Mouse (Mus musculus) MN1 (cell line): ENCODE data around the gene Ube2u.
A peak's percentile ranks its signal among the peaks of the same experiment; 100 is the strongest.
"Not testable (repeated sequence)": the region's sequence is repeated elsewhere in the genome, so short reads cannot be mapped to it uniquely, and the experiment has no call there.

ENCODE experiments used
- DNase-seq: peaks from one replicate; pipeline ENCODE4 v3.0.0-alpha.2; 2016; ENCODE audit warnings: low spot score

The Ube2u gene

DNA sequence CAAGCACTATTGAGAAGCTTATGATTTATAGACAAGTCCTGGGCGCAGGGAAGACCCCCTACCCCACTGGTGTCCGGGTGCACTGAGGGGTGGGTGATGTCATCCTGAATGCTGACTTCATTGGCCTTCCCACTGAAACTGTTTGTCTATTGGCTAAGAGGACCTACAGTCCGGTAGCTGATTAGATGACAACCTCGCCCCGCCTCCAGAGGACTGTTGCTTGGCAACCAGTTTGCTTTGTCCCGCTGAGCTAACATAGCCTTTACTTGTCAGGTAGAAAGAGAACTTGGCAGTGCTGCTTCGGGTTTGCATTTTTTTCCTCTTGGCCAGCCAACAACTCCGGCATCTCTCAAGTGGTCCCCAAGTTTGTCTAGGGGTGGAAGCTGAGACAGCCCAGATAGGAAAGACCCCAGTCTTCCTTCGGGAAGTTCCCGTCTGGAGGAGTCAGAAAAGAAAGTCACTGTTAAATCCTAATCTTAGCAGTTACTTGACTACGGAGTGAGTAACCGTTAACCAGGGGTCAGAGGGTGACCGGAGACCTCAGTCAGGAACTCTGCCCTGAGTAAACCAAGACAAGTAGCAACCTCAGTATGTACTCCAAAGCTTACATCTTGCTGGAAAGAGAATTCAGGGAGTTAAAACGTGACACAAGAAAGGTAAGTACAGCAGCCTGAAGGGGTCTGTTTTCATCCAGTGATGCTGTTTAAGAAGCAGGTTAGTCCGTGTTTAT lies at the start of gene Ube2u:
Ube2u (plus strand) TSS at position 258 of the 730 bp plus-strand sequence.
- DNase-seq, result no peak

DNA sequence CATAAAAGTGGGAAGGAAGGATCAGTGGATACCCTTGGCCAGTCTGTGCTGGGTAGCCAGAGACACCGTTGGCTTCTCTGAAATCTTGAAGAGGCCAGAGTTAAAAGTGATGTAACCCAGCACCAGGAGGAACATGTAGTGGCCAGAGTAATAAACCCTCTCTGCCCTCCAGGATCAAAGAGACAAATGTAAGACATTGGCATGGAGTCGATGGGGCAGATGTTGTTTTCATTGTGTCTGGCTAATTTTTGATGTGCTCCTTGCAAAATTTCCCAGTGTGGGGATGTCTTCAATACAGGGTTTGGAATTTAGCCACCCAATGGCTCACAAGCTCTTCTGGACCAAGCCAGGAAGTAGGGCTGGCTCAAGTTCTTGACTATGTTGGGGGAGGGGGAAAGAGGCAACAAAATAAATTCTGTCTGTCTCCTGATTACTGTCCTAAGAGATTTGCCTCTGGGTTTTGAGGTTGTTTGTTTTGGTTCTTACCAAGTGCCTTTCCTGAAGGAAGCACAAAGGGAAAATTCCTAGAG lies 49.2 kb upstream of the Ube2u start:
- DNase-seq, result no peak

DNA sequence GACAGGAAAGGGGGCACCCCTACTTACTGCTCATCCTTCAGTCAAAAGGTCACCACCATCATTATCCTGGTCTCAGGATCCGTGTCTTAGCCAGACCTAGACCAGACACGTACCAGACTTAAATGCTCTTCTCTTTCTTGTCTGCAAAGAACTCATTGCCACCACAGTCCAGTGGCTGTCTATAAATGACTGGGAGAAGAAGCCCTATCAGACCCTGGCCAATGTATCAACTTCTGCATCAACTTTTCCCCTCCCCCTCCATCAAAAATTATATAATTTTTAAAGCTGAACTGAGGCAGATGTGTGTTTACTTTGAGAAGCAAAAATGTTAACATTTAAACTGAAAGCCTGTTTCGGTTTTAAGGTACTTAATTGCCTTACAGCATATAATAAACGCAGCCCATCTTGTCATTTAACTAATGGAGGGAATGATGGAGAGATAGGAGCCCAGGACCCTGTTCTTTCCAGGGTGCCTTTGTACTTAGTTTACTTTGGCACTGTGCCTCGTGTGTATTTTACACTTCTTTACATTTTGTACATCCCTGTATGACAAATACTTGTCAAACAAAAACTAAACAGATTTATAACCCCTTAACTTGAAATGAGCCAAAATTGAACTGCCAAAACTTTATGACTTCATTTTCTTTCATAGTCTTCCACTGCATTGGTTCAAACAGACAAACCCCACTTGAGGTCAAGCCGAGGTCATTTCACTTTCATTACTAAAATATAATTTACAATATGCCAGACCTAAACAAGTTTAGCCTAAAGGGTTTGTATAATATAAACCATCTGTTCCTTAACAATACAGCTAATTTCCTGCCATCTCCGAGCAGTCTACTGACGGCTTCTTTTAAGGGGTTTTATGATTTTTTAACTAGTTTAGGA lies 43.1 kb upstream of the Ube2u start:
- DNase-seq, result no peak

DNA sequence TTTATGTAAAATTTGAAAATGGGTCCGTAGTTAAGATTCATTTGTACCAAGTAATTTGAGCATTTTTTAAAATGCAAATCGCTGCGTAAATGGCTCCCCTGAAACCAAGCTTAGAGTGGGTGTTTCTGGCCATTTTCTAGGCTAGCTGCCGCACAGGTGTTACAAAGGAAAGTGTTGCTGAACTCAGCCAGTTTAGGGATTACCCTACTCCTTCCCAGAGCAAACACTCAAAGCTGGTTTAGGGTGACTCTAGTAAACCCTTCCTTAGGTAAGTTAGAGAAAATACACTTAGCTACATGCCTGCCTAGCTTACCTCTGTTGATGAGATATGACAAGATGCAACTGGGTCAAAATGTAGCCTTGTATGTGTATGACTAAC lies 42.5 kb upstream of the Ube2u start:
- DNase-seq, result no peak

DNA sequence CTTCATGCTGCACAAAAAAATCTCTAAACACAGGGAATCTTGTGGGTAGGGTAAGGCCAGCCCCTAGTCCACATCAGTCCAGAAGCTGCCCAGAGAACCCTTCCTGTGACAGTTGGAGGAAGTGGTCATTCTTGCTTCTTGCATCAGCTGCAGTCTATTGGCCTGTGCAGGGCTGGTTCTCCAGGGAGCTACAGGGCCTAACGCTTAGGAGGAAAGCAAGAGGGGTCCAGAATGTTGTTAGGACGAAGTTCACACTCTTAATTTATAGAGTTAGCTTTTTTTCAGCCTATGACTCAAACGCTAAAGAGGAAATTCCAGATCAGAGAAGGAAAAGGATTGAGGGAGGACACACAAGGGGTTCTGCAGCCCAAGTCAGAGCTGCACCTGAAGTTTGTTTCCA lies 31.8 kb upstream of the Ube2u start:
- DNase-seq, result no peak

DNA sequence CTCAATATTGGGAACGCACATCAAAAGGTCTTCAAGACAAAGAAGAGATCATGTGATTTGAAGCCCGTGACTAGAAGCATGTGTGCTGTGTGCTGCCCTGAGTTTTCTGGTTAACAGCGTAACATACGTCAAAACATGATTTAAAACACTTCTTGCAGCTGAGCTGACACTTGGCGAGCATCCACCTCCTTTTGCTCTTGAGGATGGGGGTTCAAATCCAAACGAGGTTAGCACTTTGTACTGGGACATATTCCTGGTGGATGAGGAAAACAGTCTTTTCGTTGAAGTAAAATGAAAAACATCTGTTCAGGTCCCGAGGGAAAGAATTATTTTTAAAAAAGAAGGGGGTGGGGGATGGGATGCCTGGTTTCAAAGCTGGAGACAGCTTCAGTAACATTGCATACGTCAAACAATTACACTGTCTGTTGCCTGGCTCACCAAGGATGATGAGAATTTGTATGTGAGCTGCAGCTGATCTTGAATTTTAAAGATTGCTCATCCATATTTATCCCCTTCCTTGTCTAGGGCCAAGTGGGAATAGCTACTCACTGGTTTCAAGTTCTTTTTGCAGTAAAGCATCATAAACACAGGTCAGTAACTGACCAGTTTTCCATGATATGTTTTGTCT lies 16.0 kb upstream of the Ube2u start:
- DNase-seq, result no peak

DNA sequence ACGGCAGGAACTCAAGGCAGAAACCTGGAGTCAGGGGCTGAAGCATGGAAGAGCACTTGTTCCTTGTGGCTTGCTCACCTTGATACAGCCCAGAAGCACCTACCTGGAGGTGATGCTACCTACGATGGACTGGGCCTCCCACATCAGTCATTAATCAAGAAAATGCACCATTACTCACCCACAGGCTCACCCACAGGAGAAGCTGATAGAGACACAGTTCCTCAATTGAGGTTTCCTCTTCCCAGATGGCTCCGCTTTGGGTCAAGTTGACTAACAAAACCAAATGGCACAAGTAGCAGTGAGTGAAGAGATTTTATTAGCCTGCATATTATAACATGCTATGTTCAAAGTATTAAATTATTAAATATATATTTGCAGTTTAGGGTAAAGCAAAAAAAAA lies 9.8 kb downstream of the Ube2u start:
- DNase-seq, result no peak

DNA sequence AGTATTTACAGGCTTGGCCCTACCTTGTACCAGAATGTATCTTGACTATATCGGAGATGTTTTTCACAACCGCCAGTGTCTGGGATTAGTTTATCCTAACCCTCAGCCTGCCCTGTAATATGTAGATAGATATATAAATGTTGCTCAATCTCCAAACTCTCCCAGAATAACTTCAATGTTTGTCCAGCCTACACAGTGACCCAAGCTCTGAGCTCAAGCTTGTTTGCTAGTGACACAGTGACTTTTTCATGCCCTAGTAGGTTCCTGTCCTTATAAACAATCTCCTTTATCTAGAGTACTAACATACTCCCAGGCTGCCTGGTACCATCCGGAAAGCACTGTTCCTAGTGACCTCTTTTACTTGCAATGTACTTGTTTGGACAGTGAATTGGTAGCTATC lies 16.5 kb downstream of the Ube2u start:
- no peak for DNase-seq

DNA sequence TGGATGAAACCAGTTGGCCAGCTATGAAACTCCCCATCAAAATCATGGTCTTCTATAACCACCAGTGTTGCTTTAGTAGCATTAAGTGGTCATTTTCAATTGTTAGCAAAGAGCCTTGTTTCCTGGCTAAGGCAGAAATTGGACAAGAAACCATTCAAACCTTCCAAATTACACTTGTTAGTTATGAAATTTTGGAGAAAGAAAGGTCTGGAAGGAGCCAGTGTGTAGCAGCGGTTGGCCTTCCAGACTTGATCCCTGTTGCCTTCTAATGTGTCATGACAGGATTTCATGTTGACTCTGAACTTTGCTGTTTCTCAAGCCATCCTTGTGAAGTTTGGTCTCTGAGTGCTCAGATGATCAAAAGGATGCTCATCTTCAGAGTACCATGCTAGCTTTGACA lies 17.9 kb downstream of the Ube2u start:
- no peak for DNase-seq

DNA sequence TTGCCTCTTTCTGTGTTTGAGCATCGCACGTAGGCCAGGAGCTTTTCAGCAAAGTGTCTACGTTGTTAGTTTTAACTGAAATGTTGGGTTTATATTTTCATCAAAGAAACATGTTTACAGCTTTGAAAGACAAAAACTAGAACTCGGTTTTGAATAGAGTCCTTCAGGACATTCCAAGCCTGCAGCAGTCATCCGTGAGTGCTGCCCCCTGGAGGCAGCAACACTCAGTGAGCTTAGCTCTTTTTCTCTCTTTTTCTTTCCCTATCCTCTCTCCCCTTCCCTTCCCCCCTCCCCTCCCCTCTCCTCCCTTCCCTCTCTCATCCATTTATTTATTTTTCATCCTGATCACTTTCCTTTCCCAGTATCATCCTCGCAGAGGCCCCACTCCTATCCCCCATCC lies 19.5 kb downstream of the Ube2u start:
- DNase-seq, result no peak

DNA sequence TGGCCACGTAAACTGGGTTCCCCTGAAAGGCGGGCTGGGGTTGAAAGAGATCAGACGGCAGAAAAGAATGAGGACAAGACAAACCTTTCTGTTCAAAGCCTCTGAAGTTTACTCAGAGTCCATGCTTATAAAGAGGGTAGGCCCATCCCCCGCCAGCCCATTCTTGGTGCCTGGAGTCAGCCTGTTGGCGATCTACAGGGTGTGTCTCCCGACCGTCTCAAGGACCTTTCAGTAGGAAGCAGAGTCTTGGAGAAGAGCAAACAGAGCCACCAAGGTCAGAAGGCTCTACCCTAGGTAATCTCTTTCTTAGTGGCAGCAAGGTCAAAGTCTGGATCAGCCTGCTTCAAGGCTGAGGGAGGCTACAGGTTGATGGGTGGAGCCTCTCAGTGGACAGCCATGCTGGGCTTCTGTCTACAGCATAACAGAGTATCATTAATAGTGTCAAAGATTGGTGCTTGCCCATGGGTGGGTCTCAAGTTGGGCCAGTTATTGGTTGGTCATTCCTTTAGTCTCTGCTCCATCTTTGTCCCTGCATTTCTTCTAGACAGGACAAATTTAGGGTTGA lies 20.5 kb downstream of the Ube2u start:
- DNase-seq, result not testable (repeated sequence)

DNA sequence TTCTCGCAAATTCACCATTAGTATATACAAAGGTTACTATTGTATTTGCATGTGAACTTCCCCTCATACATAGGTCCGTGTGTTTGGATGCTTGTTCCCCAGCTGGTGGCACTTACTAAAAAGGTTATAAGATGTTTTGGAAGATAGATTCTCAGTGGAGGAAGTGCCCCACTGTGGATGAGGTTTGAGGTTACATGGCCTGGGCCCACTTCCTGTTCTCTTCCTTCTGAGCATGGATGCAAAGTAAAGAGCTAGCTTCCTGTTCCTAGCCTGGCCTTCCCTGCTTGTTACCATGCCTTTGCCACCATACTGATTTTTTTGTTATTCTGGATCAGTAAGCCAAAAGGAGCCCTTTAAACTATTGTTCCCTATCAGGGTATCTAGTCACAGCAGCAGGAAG lies 24.7 kb downstream of the Ube2u start:
- no peak for DNase-seq

DNA sequence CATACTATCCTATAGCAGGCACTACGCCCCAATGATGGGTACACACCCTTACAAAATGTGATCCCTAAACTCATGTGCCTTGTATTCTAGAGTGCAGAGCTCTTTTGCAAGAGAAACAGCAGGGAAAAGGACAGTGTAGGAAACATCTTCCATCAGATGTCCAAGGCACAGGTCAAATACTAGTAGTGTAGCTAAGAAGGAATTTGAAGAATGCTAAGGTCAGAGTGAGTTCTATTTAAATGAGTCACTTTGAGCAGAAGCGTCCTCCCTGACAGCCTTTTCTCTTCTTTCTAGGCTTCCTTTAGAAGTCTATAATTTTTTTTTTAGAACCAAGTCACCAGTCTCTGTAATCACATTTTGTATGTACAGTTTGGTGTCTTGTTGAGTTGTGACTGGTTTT lies 39.0 kb downstream of the Ube2u start:
- no peak for DNase-seq

DNA sequence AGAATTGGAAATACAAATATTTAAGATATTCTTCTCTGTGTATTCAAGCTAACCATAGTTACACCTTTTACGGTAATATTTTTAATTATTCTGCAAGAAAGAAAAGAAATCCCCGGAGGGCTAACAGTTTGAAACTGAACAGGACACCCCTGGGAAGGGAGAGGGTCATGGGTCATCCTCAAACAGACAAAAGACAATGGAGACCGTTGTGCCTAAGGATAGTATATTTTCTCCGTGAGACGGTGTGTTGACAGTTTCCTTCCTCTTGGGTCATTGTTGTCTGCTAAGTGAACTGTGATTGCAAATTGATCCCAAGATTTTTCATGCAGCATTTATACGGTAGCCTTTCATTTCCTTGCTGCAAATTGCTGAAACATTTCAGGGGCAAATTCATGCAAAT lies 43.9 kb downstream of the Ube2u start:
- no peak for DNase-seq

DNA sequence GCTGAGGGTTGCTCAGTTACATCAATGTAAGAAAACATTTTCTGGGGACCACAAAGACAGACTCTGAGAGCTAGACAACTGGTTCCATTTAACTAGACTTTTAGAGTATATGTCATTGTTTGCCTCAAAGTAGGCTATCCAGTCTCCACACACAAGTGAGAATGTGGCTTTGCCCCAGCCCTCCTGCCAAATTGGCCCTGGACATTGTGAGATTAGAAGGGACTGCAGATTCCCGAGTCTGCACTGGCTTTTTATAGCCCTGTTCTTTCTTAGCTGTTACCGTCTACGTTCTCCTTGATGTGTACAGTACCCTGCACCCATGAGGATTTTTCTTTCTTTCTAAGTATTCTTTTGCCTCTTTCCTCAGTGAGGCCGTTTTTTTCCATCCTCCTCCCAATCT lies 46.1 kb downstream of the Ube2u start:
- DNase-seq, result no peak

DNA sequence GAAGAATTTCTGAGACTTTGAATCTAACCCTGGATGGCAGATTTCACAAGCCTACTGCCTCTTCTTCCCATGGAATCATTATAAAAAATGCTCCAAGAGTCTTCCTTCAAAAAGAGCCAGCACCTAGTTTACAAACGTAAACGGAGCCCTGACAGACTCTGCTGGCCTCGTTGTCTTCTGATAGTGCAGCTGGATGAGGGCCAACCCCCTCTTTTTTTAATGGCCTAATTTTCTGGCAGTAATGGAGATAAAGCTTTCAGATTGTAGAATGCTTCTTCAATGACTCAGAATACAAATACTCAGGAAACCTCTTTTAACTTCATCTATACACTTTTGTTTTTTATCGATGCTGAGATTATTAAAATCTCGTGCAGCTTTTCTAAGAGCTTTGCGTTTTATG lies 47.6 kb downstream of the Ube2u start:
- DNase-seq, result no peak

DNA sequence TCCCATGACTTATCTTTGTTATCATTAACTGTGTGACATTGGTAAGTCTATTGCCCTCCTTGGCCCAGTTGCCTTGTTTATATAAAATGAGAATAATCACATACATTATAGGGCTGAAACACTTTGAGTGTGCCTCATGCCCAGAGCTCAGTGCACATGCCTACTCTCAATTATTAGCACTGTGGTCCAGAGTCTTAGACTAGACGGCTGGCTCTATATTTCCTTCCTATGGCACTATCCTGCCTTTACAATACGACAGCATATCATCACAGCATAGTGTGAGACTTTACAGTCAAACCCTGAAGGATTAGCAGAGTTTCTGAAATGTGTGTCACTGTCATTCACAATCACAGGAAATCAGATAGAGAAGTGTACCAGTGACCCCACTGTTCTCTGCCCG lies 48.4 kb downstream of the Ube2u start:
- DNase-seq, result no peak

DNA sequence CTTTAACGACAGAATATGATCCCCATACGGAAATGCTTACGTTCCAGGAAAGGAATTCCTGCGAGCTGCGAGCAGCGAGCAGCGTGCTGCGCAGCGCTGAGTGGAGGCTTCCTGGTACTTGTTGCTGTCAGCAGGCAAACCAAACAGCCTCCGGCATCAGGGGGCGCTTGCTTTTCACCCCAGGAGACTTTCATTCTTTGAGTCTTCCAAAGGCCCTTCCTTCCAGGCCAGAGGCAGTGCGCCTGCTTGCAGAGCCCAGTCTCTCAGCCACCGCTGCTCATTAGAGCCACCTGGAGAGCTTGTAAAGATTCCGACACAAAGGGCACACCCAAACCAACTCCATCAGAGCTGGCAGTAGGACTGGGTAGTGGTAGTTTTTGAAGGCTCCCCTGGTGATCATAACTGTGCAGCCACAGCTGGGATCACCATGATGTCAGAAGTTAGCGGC lies 48.9 kb downstream of the Ube2u start:
- no peak for DNase-seq

DNA sequence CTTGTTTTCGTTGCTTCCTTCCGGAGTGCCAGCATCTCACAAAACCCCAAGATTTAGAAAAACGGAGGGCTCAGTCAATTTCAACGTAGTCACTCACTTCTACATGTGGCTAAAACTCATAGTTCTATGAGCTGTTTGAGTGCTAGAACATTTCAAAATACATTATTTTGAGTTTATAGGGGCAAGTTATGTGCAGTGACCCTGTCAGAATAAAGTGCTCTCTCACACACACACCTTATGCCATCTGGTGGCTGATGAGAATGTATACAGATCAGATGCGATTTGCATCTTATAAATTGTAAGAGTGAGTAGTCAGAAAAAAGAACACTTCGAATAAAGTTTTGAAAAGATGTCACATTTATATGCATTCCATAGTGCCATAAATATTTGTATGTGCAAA lies 55.0 kb downstream of the Ube2u start:
- no peak for DNase-seq

DNA sequence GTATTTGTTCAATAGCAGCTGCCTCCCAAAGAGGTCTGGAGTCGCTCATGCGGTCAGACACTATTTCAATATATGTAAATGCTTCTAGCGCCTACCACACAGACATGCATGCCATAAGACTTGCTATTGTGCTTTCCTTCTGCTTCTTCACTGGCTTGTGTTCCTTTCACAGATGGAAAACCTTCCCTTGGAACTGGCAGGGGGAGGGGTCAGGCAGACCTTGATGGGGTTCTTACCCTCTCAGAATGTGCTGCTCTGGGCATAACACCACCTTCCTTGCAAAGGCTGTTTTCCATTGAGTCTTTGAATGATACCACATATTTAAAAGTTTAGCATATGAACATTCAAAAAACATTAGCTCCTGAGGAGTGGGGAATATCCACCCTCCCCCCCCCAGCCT lies 56.3 kb downstream of the Ube2u start:
- no peak for DNase-seq

DNA sequence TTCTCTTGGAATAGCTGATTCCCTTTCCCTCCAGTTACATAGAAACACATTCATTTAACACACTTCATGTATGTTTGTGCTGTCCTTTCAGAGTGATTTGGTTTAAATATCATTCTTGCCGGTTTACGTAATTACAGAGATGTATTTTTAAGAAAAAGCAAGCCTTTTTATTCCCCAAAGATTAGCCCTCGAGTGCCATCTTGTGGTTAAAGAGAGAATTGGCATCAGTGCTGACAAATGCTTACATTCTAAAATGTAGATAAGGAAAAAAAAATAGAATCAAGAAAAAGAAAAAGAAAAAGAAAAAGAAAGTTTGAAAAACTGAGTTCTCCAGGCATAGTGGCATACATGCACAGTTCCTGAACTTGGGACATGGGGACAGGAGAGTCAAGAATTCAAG lies 59.2 kb downstream of the Ube2u start:
- peak; percentile 24 for DNase-seq

DNA sequence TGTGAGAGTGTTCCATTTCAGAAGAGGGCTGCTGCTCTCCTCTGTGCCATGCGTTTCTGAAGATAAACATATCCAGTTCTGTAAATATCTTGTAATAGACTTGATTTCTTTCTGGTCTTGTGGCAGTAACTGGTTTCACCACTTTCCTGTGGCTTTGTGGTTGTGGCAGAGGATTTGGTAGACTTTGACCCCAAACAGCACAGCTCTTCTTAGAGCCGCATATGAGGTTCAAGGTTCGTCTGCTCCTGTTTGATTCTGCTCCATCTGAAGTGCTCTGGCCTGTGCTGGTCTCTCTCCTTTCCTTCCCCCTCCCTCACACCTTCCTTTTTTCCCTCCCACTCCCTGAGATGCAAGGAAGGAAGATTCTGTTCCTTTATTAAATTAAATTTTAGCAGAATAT lies 60.8 kb downstream of the Ube2u start:
- DNase-seq, result no peak
